Mouse (Mus musculus) intestine, embryonic 16.5 days (tissue): ENCODE results near the gene Ly86. TPM values are rescaled to one million over a fixed set of nuclear protein-coding genes. Genes with fewer than 3 reads are reported as not detected.

Experiments
- ATAC-seq: fragments of 200-750 bp; cut with Nextera tagmentation; 2 replicates; pipeline ENCODE4 v1.8.0; 2017; ENCODE audit warnings: moderate TSS enrichment, moderate library complexity
- H3K27ac ChIP-seq: fragments of 300-500 bp; sonication (generic); 2 replicates; pipeline ENCODE4 v1.5.1; 2014; ENCODE audit warnings: mild to moderate bottlenecking, low read length
- H3K27me3 ChIP-seq: fragments of 300-500 bp; sonication (generic); replicated peaks from 2 replicates; pipeline ENCODE4 v1.6.1; 2014; ENCODE audit warnings: low read length, control low read depth, mixed read lengths; ENCODE audit not compliant: control insufficient read depth, insufficient read depth
- H3K36me3 ChIP-seq: fragments of 300-500 bp; sonication (generic); 2 replicates; pipeline ENCODE4 v1.6.1; 2014; ENCODE audit warnings: low read length, control low read depth; ENCODE audit not compliant: control insufficient read depth, insufficient read depth
- H3K4me1 ChIP-seq: fragments of 300-500 bp; sonication (generic); 2 replicates; pipeline ENCODE4 v1.6.1; 2014; ENCODE audit warnings: low read length, control low read depth, mixed read lengths; ENCODE audit not compliant: control insufficient read depth, insufficient read depth
- H3K4me2 ChIP-seq: fragments of 300-500 bp; sonication (generic); 2 replicates; pipeline ENCODE4 v1.6.1; 2014; ENCODE audit warnings: low read depth, low read length, control low read depth
- H3K4me3 ChIP-seq: fragments of 300-500 bp; sonication (generic); 2 replicates; pipeline ENCODE4 v1.5.1; 2014; ENCODE audit warnings: mild to moderate bottlenecking, low read length
- H3K9ac ChIP-seq: fragments of 300-500 bp; sonication (generic); 2 replicates; pipeline ENCODE4 v1.6.1; 2014; ENCODE audit warnings: low read depth, low read length
- H3K9me3 ChIP-seq: fragments of 300-500 bp; sonication (generic); 2 replicates; pipeline ENCODE4 v1.6.1; 2016; ENCODE audit warnings: low read length, control low read depth; ENCODE audit not compliant: control insufficient read depth
- WGBS: fragments of 180-500 bp; shearing (Covaris S2); extraction: QIAGEN DNeasy Blood & Tissue Kit; methylation state at CpG from one replicate; pipeline ENCODE4 v1.1.7; 2014; 5-methylcytosine and 5-hydroxymethylcytosine counted together
- polyA plus RNA-seq: library from polyadenylated mRNA; unstranded; fragments of >200 nt; fragmentation: Nextera tagmentation; extraction: Ambion mirVana; gene quantifications from 2 replicates; pipeline ENCODE4 v1.2.1, GENCODE M21; 2015

Gene Ly86
- polyA plus RNA-seq, 1 experiment from 2014 or later = 11.2 TPM

DNA sequence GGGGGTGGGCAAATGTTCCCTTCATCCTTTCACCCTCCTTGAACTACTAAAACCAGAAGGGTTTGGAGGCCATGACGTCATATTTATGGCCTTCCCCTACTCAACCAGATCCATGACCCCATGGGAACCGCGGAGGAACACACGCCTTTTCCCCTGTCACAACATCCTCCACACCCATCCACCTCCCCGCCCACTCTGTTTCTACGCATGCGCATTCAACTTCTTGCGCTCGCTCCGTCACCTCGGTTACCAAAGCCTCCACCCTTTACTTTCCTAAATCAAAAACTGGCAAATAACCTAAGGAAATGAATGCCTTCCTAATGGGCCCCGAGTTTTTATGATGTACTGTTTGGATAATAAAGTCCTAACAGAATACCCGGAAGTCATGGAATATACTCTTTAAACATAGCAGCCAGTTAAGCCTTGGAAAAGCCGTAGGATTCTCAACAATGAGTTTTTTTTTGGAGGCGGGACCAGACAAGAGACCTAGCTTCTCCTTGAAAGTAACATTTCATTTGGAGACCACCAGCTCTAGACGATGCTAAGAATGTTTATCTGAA lies 101.8 kb downstream of the Ly86 start:
- no peak overlapping the region for H3K4me2 ChIP-seq
- H3K27ac ChIP-seq = no peak overlapping the region
- 78% methylated on average over 16 of the region's 16 CpGs for WGBS
- peaks cover 5% of the 10 kb centered on the region for H3K4me1 ChIP-seq
- H3K4me3 ChIP-seq = no peak overlapping the region
- H3K9ac ChIP-seq = no peak overlapping the region
- no peak for ATAC-seq
- H3K27me3 ChIP-seq = no peaks in the 10 kb centered on the region
- no peaks in the 10 kb centered on the region for H3K36me3 ChIP-seq
- no peaks in the 10 kb centered on the region for H3K9me3 ChIP-seq

DNA sequence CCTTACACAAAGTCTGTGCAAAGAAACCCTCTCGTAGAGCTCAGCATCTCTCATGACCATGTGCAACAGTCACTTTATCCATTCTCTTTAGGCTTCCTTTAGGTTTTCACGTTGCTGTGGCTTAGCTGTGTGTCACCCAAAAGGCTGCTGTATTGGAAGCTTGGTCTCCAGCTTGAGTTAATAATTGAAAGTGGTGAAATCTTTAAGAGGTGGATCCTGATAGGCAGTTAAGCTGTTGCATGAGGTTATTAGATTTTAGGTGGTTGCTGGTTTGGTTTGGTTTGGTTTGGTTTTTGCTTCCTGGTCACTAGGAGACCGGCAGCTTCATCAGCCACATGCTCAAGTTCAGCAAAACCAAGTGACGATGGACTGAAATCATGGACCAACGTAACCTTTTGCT lies 106.0 kb downstream of the Ly86 start:
- Histone ChIP-seq H3K27me3 (no peaks in the 10 kb centered on the region), H3K4me1 (peaks cover 38% of the 10 kb centered on the region), H3K27ac (peak overlapping the region; percentile 89), H3K4me2 (no peak overlapping the region), H3K9ac (no peak overlapping the region), H3K36me3 (no peaks in the 10 kb centered on the region), H3K9me3 (no peaks in the 10 kb centered on the region), H3K4me3 (no peak overlapping the region)
- 82% methylated on average over 5 of the region's 5 CpGs for WGBS
- ATAC-seq = no peak

- H3K9me3 ChIP-seq = no peaks in the 10 kb centered on the region
- no peak overlapping the region for H3K9ac ChIP-seq
- no peak overlapping the region for H3K4me3 ChIP-seq
- no peaks in the 10 kb centered on the region for H3K36me3 ChIP-seq
- H3K27ac ChIP-seq = peak overlapping the region; percentile 89
- ATAC-seq = no peak
- no peaks in the 10 kb centered on the region for H3K27me3 ChIP-seq
- peak overlapping the region; percentile 71; the same call in 1 of the 2 replicates for H3K4me2 ChIP-seq
- peaks cover 41% of the 10 kb centered on the region for H3K4me1 ChIP-seq
- WGBS = 48% methylated on average over 3 of the region's 3 CpGs
These were observed 106.5 kb downstream of the Ly86 start for GRCm38 (mm10) chr13:37451471-37451870.

DNA sequence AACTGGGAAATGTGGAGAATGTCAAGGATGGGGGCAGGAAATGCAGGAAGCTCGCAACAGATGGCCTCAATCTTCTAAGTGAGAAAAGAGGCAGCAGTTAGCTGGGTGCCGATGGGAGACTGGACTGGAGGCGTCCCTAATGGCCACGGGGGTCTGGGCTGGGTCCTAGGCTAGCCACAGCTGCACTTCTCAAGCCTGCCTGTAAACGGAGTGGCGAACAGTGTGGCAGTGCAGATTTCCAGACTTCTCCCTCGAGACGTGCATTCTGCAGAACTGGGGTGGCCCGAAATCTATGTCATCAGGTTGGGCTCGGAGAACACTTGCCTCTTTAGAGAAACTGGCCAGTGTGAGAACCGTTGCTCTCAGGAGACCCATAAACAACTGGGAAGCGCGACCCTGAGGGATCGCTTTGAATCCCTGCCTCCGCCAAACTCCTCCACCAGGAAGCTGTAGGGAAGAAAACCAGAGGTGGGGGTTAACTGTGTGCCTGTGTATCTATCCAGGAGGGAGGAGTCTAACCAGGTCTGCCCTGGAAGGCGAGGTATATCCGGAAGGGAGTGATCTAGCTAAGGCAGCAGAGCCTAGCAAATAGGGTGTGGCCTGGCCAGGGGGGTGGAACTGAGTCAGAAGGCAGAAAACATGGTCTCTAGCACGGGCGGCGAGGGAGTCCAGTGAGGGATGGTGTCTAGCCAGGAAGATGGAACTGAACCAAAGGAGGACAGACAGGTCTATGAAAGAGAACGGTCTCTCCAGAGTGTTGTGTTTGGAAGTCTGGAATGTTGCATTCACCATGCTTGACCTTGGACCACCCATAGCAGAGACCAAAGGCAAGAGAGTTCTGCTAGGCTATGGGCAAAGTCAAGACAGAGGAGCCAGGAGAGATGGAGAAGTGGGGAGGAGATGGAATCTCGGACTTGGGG lies 107.3 kb downstream of the Ly86 start:
- ATAC-seq = peak; percentile 93
- peak overlapping the region; percentile 46 for H3K4me3 ChIP-seq
- peak overlapping the region; percentile 67 for H3K9ac ChIP-seq
- no peaks in the 10 kb centered on the region for H3K27me3 ChIP-seq
- H3K27ac ChIP-seq = peak overlapping the region; percentile 89
- peak overlapping the region; percentile 71 for H3K4me2 ChIP-seq
- H3K4me1 ChIP-seq = peaks cover 49% of the 10 kb centered on the region
- H3K36me3 ChIP-seq = no peaks in the 10 kb centered on the region
- 5% methylated on average over 22 of the region's 22 CpGs for WGBS
- no peaks in the 10 kb centered on the region for H3K9me3 ChIP-seq

DNA sequence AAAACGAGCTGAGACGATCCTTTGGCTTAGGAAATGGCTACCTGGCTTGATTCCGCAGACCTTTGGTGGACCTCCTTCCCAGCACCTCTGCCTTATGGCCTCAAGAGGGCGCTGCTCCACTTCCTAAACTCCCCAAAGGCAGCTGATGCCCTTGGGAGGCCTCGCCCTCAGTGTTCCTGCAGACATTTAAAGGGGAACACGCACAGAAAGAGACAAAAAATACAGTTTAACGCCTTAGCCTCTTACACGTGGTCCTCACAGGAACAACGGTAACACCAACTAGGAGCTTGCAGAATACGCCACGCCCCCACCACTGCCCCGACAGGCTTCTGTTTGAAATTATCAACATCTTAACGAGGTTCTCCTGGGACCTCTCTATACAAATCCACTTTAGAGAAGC lies 108.2 kb downstream of the Ly86 start:
- H3K9ac ChIP-seq = peak overlapping the region; percentile 67; the same call in 1 of the 2 replicates
- WGBS = 3% methylated on average over 13 of the region's 13 CpGs
- no peaks in the 10 kb centered on the region for H3K9me3 ChIP-seq
- no peak overlapping the region for H3K4me3 ChIP-seq
- H3K27me3 ChIP-seq = no peaks in the 10 kb centered on the region
- H3K27ac ChIP-seq = peak overlapping the region; percentile 89
- peak; percentile 61 for ATAC-seq
- peaks cover 55% of the 10 kb centered on the region for H3K4me1 ChIP-seq
- H3K36me3 ChIP-seq = no peaks in the 10 kb centered on the region
- H3K4me2 ChIP-seq = peak overlapping the region; percentile 71

- 53% methylated on average over 6 of the region's 6 CpGs for WGBS
- H3K27ac ChIP-seq = no peak overlapping the region
- no peaks in the 10 kb centered on the region for H3K9me3 ChIP-seq
- H3K4me1 ChIP-seq = peaks cover 55% of the 10 kb centered on the region
- H3K27me3 ChIP-seq = no peaks in the 10 kb centered on the region
- no peak overlapping the region for H3K9ac ChIP-seq
- no peak for ATAC-seq
- H3K4me3 ChIP-seq = no peak overlapping the region
- no peaks in the 10 kb centered on the region for H3K36me3 ChIP-seq
- no peak overlapping the region for H3K4me2 ChIP-seq
These were observed 109.3 kb downstream of the Ly86 start for GRCm38 (mm10) chr13:37454356-37454755.

DNA sequence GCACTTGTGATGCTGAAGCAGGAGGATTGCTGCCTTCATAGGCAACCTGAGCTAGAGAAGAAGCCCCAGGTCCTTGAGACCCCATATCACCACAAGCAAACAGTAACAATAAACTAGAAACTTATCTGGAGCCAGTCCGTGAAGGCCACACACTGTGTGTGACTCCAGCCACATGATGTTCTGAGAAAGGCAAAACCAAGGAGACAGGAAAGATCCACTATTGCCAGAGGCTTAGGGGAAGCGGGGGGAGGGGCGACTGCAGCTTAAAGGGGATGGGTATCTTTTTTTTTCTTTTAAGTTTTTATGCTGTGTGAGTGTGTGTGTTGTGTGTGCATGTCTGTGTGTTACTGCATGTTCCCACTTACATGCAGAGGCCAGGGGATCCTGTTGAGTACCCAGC lies 110.6 kb downstream of the Ly86 start:
- H3K27ac ChIP-seq = 0 out of 2 replicates have a peak overlapping the region, but pooled peaks have one; percentile 10
- WGBS = 64% methylated on average over 3 of the region's 3 CpGs
- no peaks in the 10 kb centered on the region for H3K9me3 ChIP-seq

GRCm38 (mm10) chr13:37457007-37457827 lies 112.2 kb downstream of the Ly86 start:
- peak; percentile 45 for ATAC-seq
- Histone ChIP-seq H3K27me3 (no peaks in the 10 kb centered on the region), H3K4me2 (peak overlapping the region; percentile 6; the same call in 1 of the 2 replicates), H3K9me3 (no peaks in the 10 kb centered on the region), H3K27ac (peak overlapping the region; percentile 80), H3K4me1 (peaks cover 58% of the 10 kb centered on the region), H3K36me3 (no peaks in the 10 kb centered on the region), H3K9ac (0 out of 2 replicates have a peak overlapping the region, but pooled peaks have one; percentile 8), H3K4me3 (no peak overlapping the region)
- WGBS = 26% methylated on average over 11 of the region's 11 CpGs

More for the DNA sequence above, 110.6 kb downstream of the Ly86 start:
- H3K4me1 ChIP-seq = peaks cover 64% of the 10 kb centered on the region
- no peaks in the 10 kb centered on the region for H3K27me3 ChIP-seq
- H3K36me3 ChIP-seq = no peaks in the 10 kb centered on the region
- H3K4me3 ChIP-seq = no peak overlapping the region
- ATAC-seq = no peak
- no peak overlapping the region for H3K4me2 ChIP-seq
- no peak overlapping the region for H3K9ac ChIP-seq

GRCm38 (mm10) chr13:37458557-37458956 lies 113.5 kb downstream of the Ly86 start:
- no peak for ATAC-seq

More at GRCm38 (mm10) chr13:37458557-37458956, 113.5 kb downstream of the Ly86 start:
- H3K27me3 ChIP-seq = no peaks in the 10 kb centered on the region
- 83% methylated on average over 5 of the region's 5 CpGs for whole genome bisulfite sequencing
- no peak overlapping the region for H3K9ac ChIP-seq
- no peaks in the 10 kb centered on the region for H3K36me3 ChIP-seq
- no peak overlapping the region for H3K4me2 ChIP-seq
- peaks cover 48% of the 10 kb centered on the region for H3K4me1 ChIP-seq
- H3K4me3 ChIP-seq = no peak overlapping the region
- no peak overlapping the region for H3K27ac ChIP-seq
- no peaks in the 10 kb centered on the region for H3K9me3 ChIP-seq
